Mouse (Mus musculus) spleen, embryonic (tissue): ENCODE measurements around the gene Crip2.

Source experiments
- CTCF ChIA-PET: fragments of 350-600 bp; sonication (Branson Sonifier 250); formaldehyde crosslinking; loops from one replicate; lab custom pipeline; 2022; lab: Charles Lee

Crip2 gene

GRCm38 (mm10) chr12:113130732-113131131 is 9.3 kb upstream of the Crip2 start:
- CTCF ChIA-PET, result interaction anchor here (1.5 kb wide), 1 partner anchor 9 kb away, joined by 4 read pairs; the partner anchor contains the start of gene Crip2

DNA sequence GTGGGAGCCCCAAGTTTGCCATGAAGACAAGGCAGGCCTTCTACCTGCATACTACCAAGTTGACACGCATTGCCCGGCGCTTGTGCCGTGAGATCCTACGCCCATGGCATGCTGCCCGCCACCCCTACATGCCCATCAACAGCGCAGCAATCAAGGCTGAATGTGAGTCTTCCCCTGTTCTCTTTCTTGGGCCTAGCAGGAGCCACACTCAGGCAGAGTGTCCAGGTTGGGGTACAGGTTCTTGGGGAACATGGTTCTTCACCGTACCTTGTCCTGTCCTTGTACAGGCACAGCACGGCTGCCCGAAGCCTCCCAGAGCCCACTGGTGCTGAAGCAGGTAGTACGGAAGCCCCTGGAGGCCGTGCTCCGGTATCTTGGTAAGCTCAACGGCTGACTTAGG is 8.4 kb upstream of the Crip2 start:
- CTCF ChIA-PET, result no interaction called here

- CTCF ChIA-PET, result no interaction called here
These were observed 7.5 kb upstream of the Crip2 start for GRCm38 (mm10) chr12:113132567-113132966.

GRCm38 (mm10) chr12:113133260-113133659 is 6.8 kb upstream of the Crip2 start:
- CTCF ChIA-PET, result no interaction called here

DNA sequence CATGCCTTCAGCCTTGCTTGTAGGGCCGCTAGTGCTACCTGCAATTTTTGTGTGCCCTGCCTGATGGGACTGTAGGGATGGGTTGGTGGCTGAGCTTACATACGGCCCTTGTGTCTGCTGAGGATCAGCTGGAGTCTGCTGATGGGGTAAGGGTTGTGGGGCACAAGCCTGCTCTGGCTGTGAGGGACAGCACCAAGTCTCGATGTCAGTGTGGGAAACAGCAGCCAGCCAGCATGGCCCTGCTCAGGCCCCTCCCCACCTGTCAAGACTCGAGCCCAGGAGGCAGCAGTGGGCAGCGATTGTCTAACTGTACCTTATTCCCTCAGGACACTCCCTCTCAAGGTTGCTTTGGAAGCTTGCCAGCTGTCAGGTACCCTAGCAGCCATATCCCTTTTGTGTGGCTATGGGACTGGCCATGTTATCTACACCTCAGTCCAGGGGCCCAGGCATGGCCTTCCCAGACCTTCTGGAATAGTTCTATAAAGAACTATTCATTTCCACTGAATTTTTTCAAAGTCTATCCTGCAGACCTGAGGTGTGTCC is 6.1 kb upstream of the Crip2 start:
- CTCF ChIA-PET, result no interaction called here

GRCm38 (mm10) chr12:113134502-113134901 is 5.5 kb upstream of the Crip2 start:
- CTCF ChIA-PET, result no interaction called here

GRCm38 (mm10) chr12:113135401-113135800 is 4.6 kb upstream of the Crip2 start:
- CTCF ChIA-PET, result no interaction called here

DNA sequence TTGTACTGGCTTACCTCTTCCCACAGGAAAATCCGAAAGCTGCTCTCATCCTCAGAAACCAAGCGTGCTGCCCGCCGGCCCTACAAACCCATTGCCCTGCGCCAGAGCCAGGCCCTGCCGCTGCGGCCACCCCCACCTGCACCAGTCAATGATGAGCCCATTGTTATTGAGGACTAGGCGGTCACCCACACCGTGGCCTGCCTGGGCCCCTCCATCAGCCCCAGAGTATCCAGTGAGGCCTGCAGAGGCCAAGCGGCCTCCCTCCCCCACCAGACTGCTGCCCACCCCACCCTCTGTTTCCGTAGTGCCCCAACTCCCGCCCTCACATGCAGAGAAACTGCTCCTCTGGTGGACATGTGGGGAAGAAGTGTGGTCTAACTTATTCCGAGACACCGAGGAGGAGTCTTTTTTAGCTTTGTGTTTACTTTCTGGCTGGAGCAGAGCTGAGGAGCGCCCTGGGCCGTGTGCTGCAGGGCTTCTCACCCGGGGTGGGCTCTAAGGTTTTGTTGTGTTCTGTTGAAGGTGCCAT is 3.5 kb upstream of the Crip2 start:
- CTCF ChIA-PET, result interaction anchor here (0.6 kb wide), 1 partner anchor 100 kb away, joined by 7 read pairs; no protein-coding TSS in a partner anchor

DNA sequence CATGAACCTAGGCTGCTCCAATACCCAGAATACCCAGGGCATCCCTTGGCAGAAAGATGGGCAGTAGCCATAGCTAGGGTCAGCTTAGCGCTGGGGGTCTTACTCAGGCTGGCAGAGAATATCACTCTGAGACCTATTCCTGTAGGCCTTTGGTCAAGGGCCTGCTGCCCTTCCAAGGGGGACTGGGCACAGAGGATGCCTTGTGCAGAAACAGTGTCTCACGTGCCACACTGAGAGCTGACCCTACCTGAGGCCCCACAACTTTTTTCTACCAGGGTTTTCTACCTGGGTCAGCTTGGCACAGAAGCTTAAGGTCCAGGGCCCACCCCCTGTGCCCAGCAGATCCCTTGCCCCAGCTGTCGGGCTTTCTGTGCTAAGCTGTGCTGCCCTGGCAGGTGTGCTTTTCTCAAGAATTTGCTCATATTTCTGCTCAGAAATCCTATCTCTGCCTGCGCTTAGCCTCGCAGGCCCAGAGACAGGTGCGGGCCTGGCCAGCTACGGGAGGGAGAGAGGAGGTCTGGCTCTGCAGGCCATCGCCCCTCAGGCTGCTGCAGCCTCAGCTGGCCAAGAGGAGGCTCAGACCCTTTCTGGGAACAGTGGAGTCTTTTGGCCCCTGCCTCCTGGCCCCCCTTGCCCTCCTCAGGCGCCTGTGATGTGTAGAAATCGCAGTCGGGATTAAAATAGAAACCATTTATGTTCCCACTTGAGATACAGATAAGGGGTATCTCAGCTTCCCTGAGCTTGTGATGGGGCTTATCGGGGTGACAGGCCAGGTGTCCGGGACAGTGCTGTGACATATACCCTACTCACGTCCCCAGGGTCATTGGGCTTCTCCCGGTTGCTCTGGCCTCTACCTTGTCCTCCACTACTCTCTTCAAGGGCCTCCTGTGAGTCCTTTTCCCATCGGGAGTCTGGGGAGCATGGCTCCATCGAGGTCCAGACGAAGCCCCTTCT is 2.5 kb upstream of the Crip2 start:
- CTCF ChIA-PET, result no interaction called here

GRCm38 (mm10) chr12:113138291-113138690 is 1.7 kb upstream of the Crip2 start:
- CTCF ChIA-PET, result no interaction called here

DNA sequence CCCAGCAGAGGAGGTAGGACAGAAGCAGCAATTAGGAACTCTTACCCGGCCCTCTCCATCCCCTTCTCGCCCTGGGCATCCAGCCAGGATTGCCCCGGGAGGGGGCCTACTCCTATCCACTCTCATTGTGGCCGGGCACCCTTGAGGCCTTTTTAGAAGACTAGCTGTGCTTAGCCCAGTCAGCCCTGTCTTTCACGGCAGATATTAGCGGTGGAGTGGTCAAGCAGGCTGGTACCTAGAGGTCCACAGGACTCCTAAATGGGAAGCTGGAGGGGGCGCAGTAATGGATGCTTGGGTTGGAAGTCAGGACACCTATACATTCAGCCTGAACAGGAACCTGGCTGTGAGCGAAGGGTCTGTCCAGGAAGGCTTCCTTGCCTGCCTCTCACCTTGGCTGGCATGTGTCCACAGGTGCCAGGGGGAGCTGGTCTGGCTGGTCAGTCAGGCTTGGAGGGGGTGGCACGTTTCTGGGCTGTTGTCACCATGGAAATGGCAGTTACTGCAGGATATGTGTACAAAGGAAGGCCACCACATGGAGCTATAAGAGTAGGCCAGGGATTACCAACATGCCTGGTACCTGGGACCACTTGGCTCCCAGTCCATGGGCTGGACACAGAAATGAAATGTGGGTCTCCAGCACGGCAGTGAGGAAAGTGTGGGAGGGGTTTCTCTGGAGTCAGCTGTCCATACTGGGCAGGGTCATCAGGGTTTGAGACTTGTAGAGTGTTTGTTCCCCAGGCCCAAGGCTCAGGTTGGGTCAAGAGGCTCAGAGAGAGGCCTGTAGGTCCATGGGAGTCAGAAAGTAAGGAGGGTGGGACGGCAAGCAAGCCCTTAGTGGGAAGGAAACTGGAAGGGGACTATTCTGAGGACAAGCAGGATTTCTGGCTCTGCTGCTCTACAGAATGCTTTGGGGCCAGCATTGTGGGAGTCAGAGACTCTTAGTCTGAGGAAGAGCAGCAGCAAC is 853 bp upstream of the Crip2 start:
- CTCF ChIA-PET, result interaction anchor here (1.5 to 2.2 kb wide), 2 partner anchors 9 to 16 kb away, joined by 4 to 7 read pairs; no protein-coding TSS in a partner anchor

- CTCF ChIA-PET, result interaction anchor here (1.5 to 2.2 kb wide), 2 partner anchors 11 to 14 kb away, joined by 4 to 7 read pairs; no protein-coding TSS in a partner anchor
These were observed 778 bp downstream of the Crip2 start for GRCm38 (mm10) chr12:113140616-113141411.

DNA sequence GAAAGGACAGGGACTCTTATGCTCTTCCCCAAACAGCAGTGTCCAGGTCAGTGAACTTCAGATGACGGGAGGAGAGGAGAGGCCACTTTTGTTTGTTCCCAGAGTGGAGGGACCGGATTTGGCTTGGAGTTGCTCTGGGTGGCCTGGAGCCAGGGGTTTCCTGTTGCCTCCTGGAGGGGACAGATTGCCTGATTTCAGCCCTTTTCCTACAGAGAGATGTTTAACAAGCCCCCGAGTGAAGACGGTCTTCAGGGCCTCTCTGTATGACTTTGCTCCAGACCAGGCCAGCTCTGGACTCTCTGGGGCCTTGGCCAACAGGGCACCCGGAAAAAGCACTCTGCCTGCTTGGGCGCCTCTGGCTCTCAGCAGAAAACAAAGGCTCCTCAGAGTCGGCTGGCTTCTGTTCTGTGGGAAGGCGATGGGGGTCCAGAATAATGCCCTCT is 1.5 kb downstream of the Crip2 start:
- CTCF ChIA-PET, result interaction anchor here (2.2 kb wide), 1 partner anchor 14 kb away, joined by 7 read pairs; no protein-coding TSS in a partner anchor

DNA sequence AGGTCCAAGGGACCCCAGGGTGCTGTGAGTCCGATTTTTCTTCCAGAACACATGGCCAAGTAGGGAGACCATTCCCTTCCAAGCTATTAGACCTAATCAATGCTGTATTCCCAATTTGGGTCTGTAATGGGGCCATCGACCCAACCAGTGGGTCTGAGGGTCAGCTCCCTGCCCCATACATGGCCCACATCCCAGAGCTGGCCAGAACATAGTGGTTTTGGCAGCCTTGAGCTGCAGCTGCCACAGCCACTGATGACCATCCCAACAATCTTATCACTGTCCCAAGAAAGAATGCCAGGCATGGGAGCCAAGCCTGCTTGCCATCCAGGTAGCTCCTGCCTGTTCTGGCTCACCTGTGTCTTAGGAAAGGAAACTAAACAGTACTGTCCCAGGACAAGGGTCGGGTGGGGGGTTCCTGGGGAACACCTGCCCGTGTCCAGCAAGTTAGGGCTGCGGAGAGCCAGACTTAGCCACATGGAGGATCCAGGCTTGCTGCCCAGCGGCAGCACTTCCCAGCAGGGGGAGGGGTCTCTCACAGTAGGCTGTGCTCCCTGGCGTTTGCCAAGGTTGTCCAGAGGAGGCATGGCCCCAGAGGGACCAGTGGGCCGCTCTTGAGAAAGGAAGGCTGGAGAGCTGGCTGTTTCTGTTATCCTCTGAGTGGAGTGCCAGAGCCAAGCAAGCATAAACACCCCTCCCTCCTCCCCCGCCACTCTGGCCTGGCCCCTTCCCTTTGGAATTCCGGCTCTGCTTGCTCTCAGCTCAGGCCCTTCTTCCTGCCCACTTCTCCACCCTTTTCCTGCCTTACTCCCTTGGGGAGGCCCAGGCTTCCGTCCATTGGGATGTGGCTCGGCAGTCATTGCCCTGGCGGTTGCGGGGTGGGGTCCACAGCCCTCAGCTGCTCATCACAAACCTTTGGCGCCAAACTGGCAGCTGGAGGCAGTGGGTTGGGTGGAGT is 2.3 kb downstream of the Crip2 start:
- CTCF ChIA-PET, result no interaction called here

DNA sequence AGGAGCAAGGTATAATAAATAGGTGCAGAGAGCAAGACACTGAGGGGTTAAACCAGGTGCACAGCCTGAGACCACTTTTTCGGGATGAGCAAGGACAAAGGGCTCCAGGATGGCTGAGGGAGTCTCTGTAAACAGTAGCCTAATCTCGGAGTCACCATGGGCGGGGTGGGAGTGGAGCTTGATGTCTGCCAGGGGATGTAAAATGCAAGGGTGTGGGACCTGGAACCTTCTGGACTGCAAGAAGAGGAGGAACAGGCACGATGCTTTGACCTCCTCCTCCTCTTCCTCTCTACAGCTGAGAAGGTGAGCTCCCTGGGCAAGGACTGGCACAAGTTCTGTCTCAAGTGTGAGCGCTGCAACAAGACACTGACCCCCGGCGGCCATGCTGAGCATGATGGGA is 3.1 kb downstream of the Crip2 start:
- CTCF ChIA-PET, result no interaction called here

GRCm38 (mm10) chr12:113144001-113144756 is 4.1 kb downstream of the Crip2 start:
- CTCF ChIA-PET, result interaction anchor here (1.2 kb wide), 1 partner anchor 41 kb away, joined by 3 read pairs; no protein-coding TSS in a partner anchor

DNA sequence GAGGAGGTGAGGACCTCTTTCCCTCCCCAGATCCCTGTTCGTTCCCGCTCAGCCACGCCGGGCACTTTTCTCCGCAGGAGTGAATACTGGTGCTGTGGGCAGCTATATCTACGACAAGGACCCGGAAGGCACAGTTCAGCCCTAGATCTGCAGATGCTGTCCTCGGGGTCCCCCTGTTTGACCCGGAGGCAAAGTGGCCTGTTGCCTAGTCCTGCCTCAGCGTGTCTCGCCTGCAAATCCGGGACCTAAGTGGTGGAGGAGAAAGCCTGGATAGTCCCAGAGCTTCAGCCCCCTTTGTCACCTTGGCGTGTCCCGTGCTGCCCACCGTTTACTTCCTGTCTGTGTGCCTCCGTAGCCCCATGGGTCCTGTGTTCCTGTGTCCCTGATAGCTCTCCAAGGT is 4.8 kb downstream of the Crip2 start:
- CTCF ChIA-PET, result interaction anchor here (1.2 kb wide), 1 partner anchor 41 kb away, joined by 3 read pairs; no protein-coding TSS in a partner anchor

DNA sequence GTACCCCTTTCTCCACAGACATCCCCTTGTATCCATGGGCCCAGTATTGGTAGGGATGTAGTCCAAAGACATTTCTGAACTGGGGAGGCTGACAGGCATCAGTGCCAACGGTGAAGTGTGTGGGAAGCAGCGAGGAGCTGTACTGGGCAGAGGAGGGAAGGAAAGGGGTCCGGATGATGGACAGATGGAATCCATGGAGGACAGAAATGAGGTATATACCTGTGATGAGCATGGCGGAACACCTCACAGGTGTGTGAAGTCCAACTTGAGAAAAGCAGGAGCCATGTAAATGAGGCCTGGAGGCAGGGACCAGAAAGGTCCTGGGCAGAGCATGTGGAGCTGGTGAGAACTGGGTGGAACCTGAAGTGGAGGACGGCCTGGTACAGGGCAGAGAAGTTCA is 5.6 kb downstream of the Crip2 start:
- CTCF ChIA-PET, result interaction anchor here (0.6 to 2.1 kb wide), 4 partner anchors 9 to 77 kb away, joined by 3 to 10 read pairs (median 3); partner anchors contain the start of gene Tedc1
